Mouse (Mus musculus) ZHBTc4 (cell line): ENCODE results near the gene Myh13.

Experiments
- DNase-seq: peaks from one replicate; pipeline ENCODE4 v3.0.0-alpha.2; 2011; ENCODE audit warnings: low read depth, low spot score

Gene Myh13

DNA sequence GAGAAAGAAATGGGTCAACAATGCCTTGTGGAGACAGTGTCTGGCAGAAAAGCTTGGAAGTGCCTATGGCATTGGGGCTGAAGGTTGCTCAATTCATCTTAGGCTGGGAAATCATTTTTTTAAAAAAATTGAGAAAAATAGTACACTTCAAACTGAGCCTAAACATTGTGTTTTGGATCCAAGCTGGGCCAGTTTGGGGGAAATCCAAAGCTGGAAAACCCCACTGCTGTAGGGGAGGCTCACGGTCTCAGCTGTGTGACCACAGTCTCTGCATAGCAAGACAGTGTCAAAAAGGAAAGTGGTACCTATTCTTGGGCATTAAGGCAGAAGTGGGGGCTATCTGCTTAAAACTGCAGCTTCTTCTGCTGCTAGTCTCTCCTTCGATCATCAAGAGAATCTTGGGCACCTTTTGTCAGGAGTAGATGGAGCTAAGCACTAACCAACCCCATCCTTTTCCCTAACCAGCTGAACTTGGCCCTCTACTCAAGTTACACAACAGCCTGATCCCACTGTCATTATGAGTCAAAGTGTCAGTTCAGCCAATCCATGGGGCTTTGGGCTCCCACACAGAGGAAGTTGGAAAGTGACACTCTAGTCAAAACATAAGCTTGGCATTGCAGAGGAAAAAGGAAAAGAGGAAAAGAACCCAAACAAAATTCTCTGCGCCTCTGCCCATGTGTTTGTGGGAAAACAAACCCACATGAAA, 69.4 kb downstream of the Myh13 start:
- no peak for DNase-seq

DNA sequence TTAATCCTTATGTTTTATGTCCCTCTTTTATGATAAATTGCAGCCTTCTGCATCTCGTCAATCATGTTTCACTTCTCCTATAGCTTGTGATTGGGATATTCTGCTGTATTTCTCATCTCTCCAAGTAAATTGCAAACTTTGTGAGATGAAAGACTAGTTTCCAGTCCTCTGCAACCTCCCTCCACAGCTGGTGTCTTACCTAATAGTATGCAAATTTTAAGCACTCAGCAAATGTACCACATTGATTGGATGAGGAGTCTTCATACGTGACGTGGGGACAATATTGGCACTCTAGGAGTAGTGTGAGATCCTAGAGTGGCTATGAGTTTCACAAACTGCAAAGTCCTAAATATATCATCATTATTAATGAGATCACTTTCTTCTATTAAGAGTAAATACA, 70.9 kb downstream of the Myh13 start:
- DNase-seq = no peak

DNA sequence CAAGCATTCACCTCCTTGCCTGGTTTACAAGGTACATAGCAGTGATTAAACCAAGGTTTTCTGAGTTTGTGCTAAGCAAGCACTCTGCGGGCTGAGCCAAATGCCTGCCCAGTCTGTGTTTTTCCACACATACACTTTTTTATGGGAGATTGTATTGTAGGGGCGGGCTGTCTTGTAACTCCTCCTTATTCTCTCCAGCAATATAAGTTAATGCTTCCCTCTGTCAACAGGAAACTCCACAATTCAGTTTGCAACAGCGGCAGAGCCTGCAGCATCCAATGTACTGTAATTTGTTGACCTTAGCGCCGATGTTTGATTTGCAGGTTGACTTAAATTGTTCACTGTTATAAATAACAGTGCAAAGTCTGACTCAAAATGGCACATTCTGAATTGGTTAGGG, 79.5 kb downstream of the Myh13 start:
- DNase-seq = no peak

- no peak for DNase-seq
Measured at GRCm38 (mm10) chr11:67414346-67414940, 93.0 kb downstream of the Myh13 start.
